Mouse (Mus musculus) stomach, postnatal 0 days (tissue): ENCODE results near the gene Ankrd31.

Experiments
- CTCF ChIP-seq: IDR thresholded peaks from 2 replicates; pipeline ENCODE4 v1.5.1; 2016; ENCODE audit warnings: antibody characterized with exemption, low read depth, mild to moderate bottlenecking, moderate library complexity
- EP300 ChIP-seq: optimal IDR thresholded peaks from 2 replicates; pipeline ENCODE3; 2016; ENCODE audit warnings: antibody characterized with exemption

DNA sequence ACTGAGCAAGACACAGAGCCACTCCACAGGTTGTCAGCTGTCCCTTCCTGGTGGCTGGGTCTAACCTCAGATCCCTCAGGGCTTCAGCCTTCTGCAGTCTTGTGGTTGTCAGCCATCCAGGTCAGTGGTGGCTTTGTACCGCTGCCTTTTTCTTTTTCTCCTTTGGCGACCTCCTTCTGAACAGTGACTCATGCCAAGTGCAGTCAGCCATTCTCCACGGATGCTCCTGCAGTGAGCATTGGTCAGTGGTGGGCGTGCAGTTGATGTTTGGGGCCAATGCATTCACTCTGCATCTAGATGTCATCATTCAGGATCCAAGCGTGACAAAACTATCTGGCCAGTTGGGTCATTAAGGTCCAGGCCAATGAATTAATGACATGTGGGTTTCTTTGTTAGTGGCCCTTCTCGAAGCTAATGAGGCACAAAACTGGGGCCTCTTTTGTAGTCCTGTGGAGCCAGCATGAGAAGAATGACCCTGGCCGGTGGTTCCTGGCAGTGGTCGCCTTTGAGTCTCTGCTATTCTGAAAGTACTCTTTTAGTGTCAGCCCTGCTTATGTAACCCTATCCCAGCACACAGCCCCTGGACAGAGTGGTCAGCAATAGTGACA, 180.5 kb downstream of the Ankrd31 start:
- TF ChIP-seq CTCF (no peak), EP300 (no peak)
